Mouse (Mus musculus) gastrocnemius, adult 8-10 months (tissue): ENCODE results near the gene Kif5a. TPM values are rescaled to one million over a fixed set of nuclear protein-coding genes. Genes with fewer than 3 reads are reported as not detected.
"Not testable (repeated sequence)": the region's sequence is repeated elsewhere in the genome, so short reads cannot be mapped to it uniquely, and the experiment has no call there.

ENCODE experiments used
- DNase-seq, 2 experiments: peaks; one replicate each; pipeline ENCODE4 v3.0.0; 2022; ENCODE audit warnings: low spot score in 2 of 2
- total RNA-seq, 4 experiments: library from RNA; stranded (reverse); gene quantifications; 2 replicates each; pipeline ENCODE4 v1.2.4; 2022

Kif5a gene
- under 1 TPM; 0.22 to 0.36 (median 0.29) TPM for total RNA-seq

DNA sequence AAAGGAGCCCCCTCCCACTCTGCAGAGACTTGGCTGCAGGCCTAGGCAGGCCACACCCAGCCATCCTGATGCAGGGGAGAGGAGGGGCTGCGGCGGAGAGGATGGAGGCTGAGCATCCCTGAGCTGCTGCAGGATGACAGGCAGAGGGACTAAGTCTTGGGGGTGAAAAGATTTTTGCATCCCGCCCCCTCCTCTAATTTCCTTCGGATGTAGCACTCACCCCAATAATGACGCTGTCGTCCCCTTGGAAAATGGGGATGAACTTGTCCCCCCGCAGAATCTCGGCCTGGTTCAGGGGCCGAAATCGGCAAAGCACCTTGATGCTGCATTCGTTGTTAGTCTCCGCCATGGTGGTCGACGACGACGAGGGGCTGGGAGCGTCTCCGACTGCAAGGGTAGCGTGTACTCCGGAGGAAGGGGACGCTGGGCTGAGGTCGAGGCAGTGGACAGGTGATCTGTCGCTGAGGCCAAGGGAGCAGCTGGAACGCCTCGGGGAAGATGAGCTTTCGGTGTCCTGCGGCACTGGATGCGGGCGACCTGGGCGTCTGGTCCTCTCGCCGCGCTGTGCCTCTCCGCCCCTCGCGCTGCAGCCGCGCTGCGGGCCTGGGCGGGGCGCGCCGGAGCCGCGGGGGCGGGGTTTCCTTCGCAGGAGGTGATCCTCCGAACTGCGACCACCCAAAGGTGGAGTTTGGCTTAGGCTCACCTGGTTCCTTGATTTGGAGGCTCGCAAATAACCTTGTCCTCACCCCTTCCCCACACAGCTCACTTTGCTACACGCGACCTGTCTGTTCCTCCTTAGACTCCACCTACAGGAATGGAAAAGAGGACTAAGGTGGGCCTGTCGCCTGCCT lies at the start of gene Kif5a:
Kif5a (minus strand) TSS at position 801 of the 851 bp plus-strand sequence.
- DNase-seq: no peak

- DNase-seq: no peak
Observed at GRCm38 (mm10) chr10:127312858-127313257, 49.7 kb upstream of the Kif5a start.

DNA sequence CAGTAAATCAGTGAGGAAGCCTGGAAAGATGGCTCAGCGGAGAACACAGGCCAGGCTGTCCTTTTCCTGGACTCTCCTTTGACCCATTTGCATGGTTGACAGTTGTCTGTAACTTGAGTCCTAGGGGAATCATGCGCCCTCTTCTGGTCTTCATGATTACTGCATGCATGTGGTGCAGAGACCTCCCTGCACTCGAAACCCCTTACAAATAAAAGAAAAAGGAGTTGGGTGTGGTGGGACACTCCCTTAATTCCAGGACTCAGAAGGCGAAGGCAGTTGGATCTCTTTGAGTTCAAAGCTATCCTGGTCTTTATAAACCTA lies 49.2 kb upstream of the Kif5a start:
- DNase-seq: peak; percentile 78 to 80

DNA sequence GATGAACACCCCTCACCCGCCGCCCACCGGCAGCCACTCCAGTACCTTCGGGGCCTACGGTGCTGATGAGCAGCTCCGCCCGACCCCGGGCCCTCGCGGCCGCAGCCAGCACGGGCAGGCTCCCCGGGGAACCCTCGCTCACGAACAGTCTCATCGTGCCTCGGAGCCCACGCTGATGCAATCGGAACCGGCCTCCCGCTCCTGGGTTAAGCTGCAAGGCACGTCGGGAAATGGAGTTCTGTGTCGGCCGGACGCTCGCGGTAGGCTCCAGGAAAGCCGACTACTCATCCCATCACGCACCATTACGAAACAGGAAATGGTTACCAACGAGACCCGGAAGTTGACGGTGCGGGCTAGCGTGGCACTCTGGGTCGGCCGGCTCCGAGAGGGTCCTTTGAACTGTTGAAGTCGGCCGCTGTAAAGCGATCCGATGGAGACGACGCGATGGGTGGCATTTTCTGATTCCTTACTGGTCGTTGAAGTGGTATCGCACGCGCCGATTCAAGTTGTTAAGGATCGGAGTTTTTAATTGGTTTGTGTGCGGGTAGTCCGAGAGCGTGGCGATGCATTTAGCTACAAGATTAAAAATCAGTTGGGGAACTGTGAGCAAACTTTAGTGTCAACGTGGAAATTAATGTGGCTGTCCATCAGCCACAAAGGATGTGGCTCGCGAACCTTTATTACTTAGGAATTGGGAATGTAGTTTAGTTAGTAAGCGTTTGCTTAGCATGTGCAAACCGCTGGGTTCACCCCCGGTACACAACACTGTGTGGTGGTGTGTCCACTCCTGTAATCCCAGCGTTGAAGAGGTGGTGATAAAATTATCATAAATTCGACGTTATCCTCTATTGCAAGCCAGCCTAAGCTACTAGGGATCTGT lies 48.6 kb upstream of the Kif5a start, which contains the start of gene Mars:
Mars (minus strand) TSS at position 311 of the 880 bp plus-strand sequence.
- peak; percentile 93 to 94 for DNase-seq

DNA sequence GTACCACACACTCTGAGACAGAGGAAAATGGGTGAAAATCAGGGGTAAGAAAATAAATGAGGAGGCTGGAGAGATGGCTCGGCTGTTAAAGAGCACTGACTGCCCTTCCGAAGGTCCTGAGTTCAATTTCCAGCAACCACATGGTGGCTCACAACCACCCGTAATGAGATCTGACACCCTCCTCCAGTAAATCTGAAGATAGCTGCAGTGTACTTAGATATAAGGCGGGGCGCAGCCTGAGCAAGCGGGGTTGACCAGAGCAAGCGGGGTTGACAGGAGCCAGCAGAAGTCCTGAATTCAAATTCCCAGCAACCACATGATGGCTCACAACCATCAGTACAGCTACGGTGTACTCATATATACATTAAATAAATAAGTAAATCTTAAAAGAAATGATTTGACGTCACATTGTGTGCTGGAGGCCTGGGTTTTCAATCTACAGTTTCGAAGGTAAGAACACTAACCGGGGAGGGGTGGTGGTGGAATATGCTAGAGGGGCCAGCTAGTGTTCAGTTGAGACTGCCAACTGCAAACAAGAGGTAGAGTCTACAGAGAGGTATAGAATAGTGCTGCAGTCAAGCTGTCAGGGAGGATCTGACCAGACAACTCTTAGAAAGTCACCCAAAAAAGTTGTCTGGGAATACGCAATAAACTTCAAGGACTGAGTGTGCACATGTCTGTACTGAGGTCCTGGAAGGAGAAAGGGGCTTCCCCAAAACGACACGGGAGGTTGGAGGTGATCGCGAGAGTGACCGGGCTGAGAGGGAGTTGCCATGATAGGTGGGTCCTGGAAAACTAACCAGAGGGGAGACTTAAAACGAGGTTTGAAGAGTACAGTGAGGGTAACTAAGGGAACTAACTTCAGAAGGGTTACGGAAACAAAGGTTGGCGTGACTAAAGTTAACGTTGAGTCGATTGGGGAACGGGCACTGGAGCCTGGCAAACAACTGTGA lies 47.7 kb upstream of the Kif5a start:
- no peak for DNase-seq

- DNase-seq: not testable (repeated sequence)
Observed at GRCm38 (mm10) chr10:127309167-127309566, 46.0 kb upstream of the Kif5a start.

- DNase-seq: no peak
Observed at GRCm38 (mm10) chr10:127303136-127303535, 40.0 kb upstream of the Kif5a start.

- no peak for DNase-seq
Observed at GRCm38 (mm10) chr10:127300361-127300760, 37.2 kb upstream of the Kif5a start.

GRCm38 (mm10) chr10:127297015-127297871 lies 34.1 kb upstream of the Kif5a start:
- DNase-seq: no peak

GRCm38 (mm10) chr10:127295986-127296794 lies 33.0 kb upstream of the Kif5a start:
- DNase-seq: no peak

GRCm38 (mm10) chr10:127294895-127295510 lies 31.9 kb upstream of the Kif5a start:
- DNase-seq: no peak

DNA sequence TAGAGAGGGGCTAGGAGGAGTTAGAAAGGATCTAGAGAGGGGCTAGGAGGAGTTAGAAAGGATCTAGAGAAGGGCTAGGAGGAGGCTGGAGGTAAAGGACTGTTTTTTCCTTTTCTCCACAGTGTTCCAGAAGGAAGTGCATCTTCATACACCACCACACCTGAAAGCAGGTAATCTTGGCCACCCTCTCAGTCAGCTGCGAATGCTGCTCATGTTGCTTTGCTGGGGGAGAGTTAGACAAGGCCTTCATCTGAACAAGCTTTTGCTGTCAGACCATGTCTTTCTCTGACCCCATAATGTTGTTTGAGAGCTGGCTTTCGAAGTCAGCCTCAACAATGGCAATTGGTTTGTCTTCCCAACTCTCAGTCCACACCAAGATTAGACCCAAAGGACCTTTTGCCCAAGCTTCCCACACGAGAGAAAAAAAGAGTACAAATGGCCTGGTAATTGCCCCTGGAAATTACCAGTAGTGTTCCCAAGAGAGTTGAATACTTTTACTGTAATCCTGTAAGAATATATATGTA lies 30.5 kb upstream of the Kif5a start:
- DNase-seq: no peak

- DNase-seq: peak; percentile 45 to 60
Observed at GRCm38 (mm10) chr10:127292987-127293538, 29.9 kb upstream of the Kif5a start.

DNA sequence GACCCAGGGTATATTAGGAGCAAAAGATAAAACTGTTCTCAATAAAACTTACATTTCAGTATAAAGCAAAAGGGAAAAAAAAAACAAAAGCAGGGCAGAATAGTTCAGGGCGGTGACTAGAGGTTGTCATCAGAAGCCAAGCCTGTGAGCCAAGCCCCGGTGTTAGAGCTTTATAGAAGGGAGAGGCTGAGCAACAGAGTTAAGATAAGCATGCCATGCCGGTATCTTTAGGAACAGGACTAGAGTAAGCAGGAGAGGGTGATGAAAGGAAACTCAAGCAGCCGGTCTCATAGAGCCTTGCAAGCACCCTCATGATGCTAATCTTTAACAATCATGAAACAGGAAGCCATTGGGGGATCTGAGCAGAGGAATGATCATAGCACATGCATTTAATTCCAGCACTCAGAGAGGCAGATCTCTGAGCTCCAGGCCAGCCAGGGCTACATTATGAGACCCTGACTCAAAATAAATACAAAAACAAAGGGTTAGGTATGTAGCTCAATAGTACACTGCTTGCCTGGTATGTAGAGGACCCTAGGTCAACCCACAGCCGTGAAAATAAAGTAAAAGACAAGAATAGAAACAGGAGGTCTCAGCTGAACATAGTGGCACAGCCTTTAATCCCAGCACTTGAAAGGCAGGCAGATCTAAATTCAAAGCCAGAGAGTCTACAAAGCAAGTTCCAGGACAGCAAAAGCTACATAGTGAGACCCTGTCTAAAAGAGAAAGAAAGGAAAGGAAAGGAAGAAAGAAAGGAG lies 28.9 kb upstream of the Kif5a start:
- DNase-seq: no peak

GRCm38 (mm10) chr10:127290930-127291880 lies 28.1 kb upstream of the Kif5a start:
- peak in 1 of 2 experiments; percentile 53 for DNase-seq

- DNase-seq: peak; percentile 100
Observed at GRCm38 (mm10) chr10:127290307-127290929, 27.3 kb upstream of the Kif5a start.
